Mouse (Mus musculus): Measurements from ENCODE around the gene 4921507P07Rik. TPM values are rescaled to one million over a fixed set of nuclear protein-coding genes. Genes with fewer than 3 reads are reported as not detected.
A peak's percentile ranks its signal among the peaks of the same experiment; 100 is the strongest.
"Not testable (repeated sequence)": the region's sequence is repeated elsewhere in the genome, so short reads cannot be mapped to it uniquely, and the experiment has no call there.

The 4921507P07Rik gene
- polyA plus RNA-seq, 1 experiment from 2014 or later = 0.64 TPM

DNA sequence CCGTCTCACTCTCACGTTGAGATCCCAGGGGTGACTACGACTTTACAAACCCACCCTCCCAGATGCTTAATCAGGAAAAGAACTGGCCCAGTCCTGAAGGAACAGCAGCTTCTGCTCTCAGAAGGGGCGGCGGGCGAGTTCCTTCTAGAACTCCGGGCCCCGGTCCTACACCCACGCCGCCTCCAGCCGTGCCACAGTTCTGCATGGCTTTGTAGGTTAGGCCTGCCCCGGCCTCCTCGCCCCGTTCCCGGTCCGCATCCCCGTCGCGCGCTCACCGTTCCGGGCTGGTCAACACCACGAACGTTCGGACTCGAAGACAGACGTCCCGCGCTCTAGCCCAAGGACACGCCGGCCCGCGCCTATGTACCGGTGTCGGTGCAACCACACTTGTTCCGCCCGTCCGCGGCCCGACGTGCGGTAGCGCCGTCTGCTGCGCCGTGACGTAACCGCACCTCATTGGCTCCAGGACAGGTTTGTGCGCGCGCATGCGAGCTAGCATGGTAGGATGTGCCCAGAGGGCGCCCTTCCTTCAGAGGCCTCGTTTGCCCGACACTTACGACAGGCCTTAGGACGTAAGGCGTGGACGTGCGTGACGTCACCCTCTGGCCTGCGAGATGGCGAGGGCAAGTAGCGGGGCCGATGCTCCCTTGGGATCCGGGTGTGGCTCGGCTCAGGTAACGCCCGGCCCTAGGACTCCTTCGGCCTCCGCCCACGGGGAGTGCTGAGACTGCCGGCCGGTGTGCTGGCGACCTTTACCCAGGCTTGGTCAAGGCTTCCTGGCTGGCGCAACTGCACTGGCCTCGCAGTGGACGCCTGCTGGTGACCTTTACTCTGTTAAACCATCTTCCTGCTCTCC lies 30.1 kb downstream of the 4921507P07Rik start, which contains the start of gene Cycs:
TSS of gene Cycs (minus strand) at position 398 of the 856 bp plus-strand sequence.
- H3K27me3 ChIP-seq (ENCODE audit: control insufficient read depth, insufficient read depth, low read length) = no peaks in the 10 kb centered on the region
- H3K4me2 ChIP-seq (replicated peaks; ENCODE audit: low read depth) = peak within 1 kb of the TSS; percentile 82
- TF ChIP-seq EP300 (optimal IDR thresholded peaks at IDR 0.05) (no peak), CTCF (IDR thresholded peaks at IDR 0.05; ENCODE audit: low read depth) (peak; percentile 65)
- peak within 1 kb of the TSS; percentile 90 for H3K27ac ChIP-seq (replicated peaks)
- peak within 1 kb of the TSS; percentile 81 for H3K9ac ChIP-seq (ENCODE audit: low read length)
- no peaks in the 10 kb centered on the region for H3K36me3 ChIP-seq (ENCODE audit: control insufficient read depth, insufficient read depth, low read length)
- no peaks in the 10 kb centered on the region for H3K9me3 ChIP-seq (ENCODE audit: control insufficient read depth, low read length)
- ATAC-seq (ENCODE audit: low FRiP score, low TSS enrichment) (peak; percentile 98), DNase-seq (ENCODE audit: low spot score) (peak; percentile 100)
- under 1% methylated on average over 78 of the region's 78 CpGs for WGBS
- no peaks in the 10 kb centered on the region for H3K4me1 ChIP-seq (replicated peaks; ENCODE audit: control insufficient read depth, insufficient read depth)
- peak within 1 kb of the TSS; percentile 81 for H3K4me3 ChIP-seq (ENCODE audit: low read depth, low read length)

DNA sequence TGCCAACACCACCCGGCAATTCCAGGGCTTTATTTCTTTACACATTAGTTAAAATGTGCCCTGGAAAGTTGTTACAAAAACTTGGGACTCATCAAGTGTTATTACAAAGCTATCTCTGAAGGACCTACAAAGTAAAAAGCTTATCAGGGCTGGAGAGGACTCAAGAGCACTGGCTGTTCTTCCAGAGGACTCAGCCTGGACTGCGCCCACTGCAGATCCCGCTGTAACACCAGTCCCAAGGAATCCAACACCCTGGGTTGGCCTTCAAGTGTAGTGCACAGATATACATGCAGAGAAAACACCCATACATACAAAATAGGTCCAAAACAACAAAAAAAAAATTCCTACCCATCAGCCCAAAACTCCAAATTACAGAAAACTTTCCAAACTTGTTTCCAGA lies 32.8 kb downstream of the 4921507P07Rik start:
- DNase-seq (ENCODE audit: low spot score) = no peak
- 92% methylated on average over 3 of the region's 3 CpGs for whole genome bisulfite sequencing
- H3K27me3 ChIP-seq (ENCODE audit: control insufficient read depth, insufficient read depth, low read length) = no peaks in the 10 kb centered on the region
- TF ChIP-seq EP300 (optimal IDR thresholded peaks at IDR 0.05) = no peak
- no peak for TF ChIP-seq CTCF (IDR thresholded peaks at IDR 0.05; ENCODE audit: low read depth)
- ATAC-seq (ENCODE audit: low FRiP score, low TSS enrichment) = no peak
- H3K4me1 ChIP-seq (replicated peaks; ENCODE audit: control insufficient read depth, insufficient read depth) = no peaks in the 10 kb centered on the region
- H3K9ac ChIP-seq (ENCODE audit: low read length) = no peak overlapping the region
- no peak overlapping the region for H3K4me2 ChIP-seq (replicated peaks; ENCODE audit: low read depth)
- no peak overlapping the region for H3K4me3 ChIP-seq (ENCODE audit: low read depth, low read length)
- no peaks in the 10 kb centered on the region for H3K36me3 ChIP-seq (ENCODE audit: control insufficient read depth, insufficient read depth, low read length)
- H3K9me3 ChIP-seq (ENCODE audit: control insufficient read depth, low read length) = no peaks in the 10 kb centered on the region
- no peak overlapping the region for H3K27ac ChIP-seq (replicated peaks)

DNA sequence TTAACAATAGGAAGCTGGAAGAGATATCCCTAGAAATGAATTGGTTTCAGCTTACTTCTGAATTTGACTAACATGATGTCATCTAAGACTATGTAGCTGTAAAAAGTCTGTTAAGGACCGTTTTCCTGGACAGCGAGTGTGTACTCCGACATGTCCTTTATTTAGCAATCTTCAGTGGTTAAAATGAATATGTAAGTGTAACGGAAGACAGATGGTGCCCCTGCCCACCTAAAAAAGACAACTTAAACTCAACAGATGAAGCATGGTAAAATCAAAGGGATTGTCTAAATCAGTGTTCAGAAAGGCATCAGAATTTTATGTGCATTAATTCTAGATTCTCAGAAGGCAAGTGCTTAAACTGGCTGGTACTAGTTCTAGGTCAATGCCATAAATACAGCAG lies 34.0 kb downstream of the 4921507P07Rik start:
- no peak overlapping the region for H3K27ac ChIP-seq (replicated peaks)
- TF ChIP-seq CTCF (IDR thresholded peaks at IDR 0.05; ENCODE audit: low read depth) (no peak), EP300 (optimal IDR thresholded peaks at IDR 0.05) (no peak)
- WGBS = 91% methylated on average over 4 of the region's 4 CpGs
- no peaks in the 10 kb centered on the region for H3K27me3 ChIP-seq (ENCODE audit: control insufficient read depth, insufficient read depth, low read length)
- no peak for ATAC-seq (ENCODE audit: low FRiP score, low TSS enrichment)
- H3K36me3 ChIP-seq (ENCODE audit: control insufficient read depth, insufficient read depth, low read length) = no peaks in the 10 kb centered on the region
- H3K4me1 ChIP-seq (replicated peaks; ENCODE audit: control insufficient read depth, insufficient read depth) = no peaks in the 10 kb centered on the region
- no peak overlapping the region for H3K4me3 ChIP-seq (ENCODE audit: low read depth, low read length)
- H3K9me3 ChIP-seq (ENCODE audit: control insufficient read depth, low read length) = no peaks in the 10 kb centered on the region
- H3K9ac ChIP-seq (ENCODE audit: low read length) = no peak overlapping the region
- DNase-seq (ENCODE audit: low spot score) = no peak
- no peak overlapping the region for H3K4me2 ChIP-seq (replicated peaks; ENCODE audit: low read depth)

DNA sequence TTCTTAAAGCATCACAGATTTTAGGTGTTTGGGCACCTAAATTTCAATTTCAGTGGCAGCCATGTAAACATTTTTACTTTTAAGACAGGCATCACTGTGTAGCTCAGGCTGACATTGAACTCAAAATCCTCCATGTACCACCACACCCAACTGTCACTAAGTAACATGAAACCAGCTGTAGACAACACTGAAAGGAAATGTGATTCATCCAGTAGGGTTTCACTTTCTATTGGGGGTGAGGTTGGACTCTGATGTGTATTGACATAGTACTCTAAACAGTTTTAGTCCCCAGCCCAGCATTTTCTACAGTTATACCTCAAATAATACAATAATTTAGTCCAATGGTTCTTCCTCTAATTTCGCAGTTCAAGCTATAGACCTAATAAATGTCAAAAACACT lies 35.7 kb downstream of the 4921507P07Rik start:
- DNase-seq (ENCODE audit: low spot score) (no peak), ATAC-seq (ENCODE audit: low FRiP score, low TSS enrichment) (peak; percentile 72; the same call in 1 of the 2 replicates)
- H3K36me3 ChIP-seq (ENCODE audit: control insufficient read depth, insufficient read depth, low read length) = no peaks in the 10 kb centered on the region
- no peaks in the 10 kb centered on the region for H3K9me3 ChIP-seq (ENCODE audit: control insufficient read depth, low read length)
- no peaks in the 10 kb centered on the region for H3K4me1 ChIP-seq (replicated peaks; ENCODE audit: control insufficient read depth, insufficient read depth)
- H3K4me2 ChIP-seq (replicated peaks; ENCODE audit: low read depth) = no peak overlapping the region
- no peak overlapping the region for H3K27ac ChIP-seq (replicated peaks)
- H3K4me3 ChIP-seq (ENCODE audit: low read depth, low read length) = no peak overlapping the region
- H3K27me3 ChIP-seq (ENCODE audit: control insufficient read depth, insufficient read depth, low read length) = no peaks in the 10 kb centered on the region
- TF ChIP-seq CTCF (IDR thresholded peaks at IDR 0.05; ENCODE audit: low read depth) = no peak
- no peak overlapping the region for H3K9ac ChIP-seq (ENCODE audit: low read length)
- 91% methylated on average over 1 of the region's 1 CpGs for WGBS

DNA sequence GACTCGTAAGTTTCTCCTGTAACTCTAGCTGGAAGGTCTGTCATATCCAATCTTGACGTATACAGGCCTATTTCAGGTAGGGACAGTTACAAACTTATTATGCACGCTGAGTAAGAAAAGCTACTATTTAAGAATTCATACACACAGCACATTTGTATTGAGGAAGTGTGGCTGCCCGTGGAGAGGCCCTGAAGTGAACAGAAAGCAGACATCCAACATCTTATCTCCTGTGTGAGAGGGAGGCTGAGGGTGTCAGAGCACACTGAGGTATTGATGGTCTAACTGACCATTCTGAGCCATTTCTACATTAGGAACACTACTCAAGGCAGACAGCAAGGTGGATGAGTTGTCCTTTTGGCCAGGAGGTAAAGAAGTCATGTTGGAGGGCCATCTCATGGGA lies 37.6 kb downstream of the 4921507P07Rik start:
- Histone ChIP-seq H3K4me3 (ENCODE audit: low read depth, low read length) (no peak overlapping the region), H3K9ac (ENCODE audit: low read length) (no peak overlapping the region), H3K9me3 (ENCODE audit: control insufficient read depth, low read length) (no peaks in the 10 kb centered on the region), H3K27me3 (ENCODE audit: control insufficient read depth, insufficient read depth, low read length) (no peaks in the 10 kb centered on the region), H3K4me2 (replicated peaks; ENCODE audit: low read depth) (no peak overlapping the region), H3K27ac (replicated peaks) (no peak overlapping the region), H3K4me1 (replicated peaks; ENCODE audit: control insufficient read depth, insufficient read depth) (no peaks in the 10 kb centered on the region), H3K36me3 (ENCODE audit: control insufficient read depth, insufficient read depth, low read length) (no peaks in the 10 kb centered on the region)
- 82% methylated on average over 4 of the region's 4 CpGs for WGBS
- DNase-seq (ENCODE audit: low spot score) = no peak
- TF ChIP-seq CTCF (IDR thresholded peaks at IDR 0.05; ENCODE audit: low read depth) = no peak
- no peak for TF ChIP-seq EP300 (optimal IDR thresholded peaks at IDR 0.05)
- ATAC-seq (ENCODE audit: low FRiP score, low TSS enrichment) = no peak

DNA sequence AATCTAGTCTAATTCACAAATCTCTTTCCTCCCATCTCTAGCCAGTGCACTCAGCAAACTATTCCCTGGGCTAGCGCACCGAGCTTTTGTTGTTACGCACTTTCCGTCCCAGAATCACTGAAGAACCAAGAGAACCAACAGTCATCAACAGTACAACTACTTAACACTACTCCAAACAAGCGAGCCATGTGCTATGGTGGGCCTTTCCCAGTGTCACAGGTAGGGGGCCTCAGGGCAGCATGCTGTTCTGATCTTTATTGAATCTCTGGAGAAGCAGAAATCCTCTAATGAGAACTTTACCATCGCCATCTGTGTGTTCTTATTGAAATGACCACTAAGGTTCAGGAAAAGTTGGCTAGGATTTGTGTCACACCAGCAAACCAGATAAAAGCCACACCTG lies 38.9 kb downstream of the 4921507P07Rik start:
- H3K4me2 ChIP-seq (replicated peaks; ENCODE audit: low read depth) = no peak overlapping the region
- H3K27me3 ChIP-seq (ENCODE audit: control insufficient read depth, insufficient read depth, low read length) = no peaks in the 10 kb centered on the region
- H3K4me1 ChIP-seq (replicated peaks; ENCODE audit: control insufficient read depth, insufficient read depth) = no peaks in the 10 kb centered on the region; the same call in 1 of the 2 replicates
- H3K36me3 ChIP-seq (ENCODE audit: control insufficient read depth, insufficient read depth, low read length) = no peaks in the 10 kb centered on the region
- no peak overlapping the region for H3K4me3 ChIP-seq (ENCODE audit: low read depth, low read length)
- TF ChIP-seq EP300 (optimal IDR thresholded peaks at IDR 0.05) (no peak), CTCF (IDR thresholded peaks at IDR 0.05; ENCODE audit: low read depth) (peak; percentile 36)
- H3K9me3 ChIP-seq (ENCODE audit: control insufficient read depth, low read length) = no peaks in the 10 kb centered on the region
- H3K9ac ChIP-seq (ENCODE audit: low read length) = no peak overlapping the region
- DNase-seq (ENCODE audit: low spot score) (no peak), ATAC-seq (ENCODE audit: low FRiP score, low TSS enrichment) (no peak)
- no peak overlapping the region for H3K27ac ChIP-seq (replicated peaks)
- 87% methylated on average over 6 of the region's 6 CpGs for WGBS

DNA sequence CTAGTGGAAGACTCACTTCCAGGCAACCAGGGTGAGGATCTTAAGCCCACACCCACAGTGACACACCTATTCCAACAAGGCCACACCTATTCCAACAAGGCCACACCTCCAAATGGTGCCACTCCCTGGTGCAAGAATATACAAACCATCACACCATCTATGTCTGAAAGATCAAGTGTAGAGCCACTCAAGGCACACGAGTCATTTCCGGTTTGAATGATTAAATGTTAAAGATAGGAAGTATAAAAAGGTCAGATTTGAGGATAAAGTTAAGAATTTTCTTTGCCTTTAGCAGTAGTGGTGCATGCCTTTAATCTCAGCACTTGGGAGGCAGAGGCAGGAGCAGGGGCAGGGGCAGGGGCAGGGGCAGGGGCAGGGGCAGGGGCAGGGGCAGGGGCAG lies 42.2 kb downstream of the 4921507P07Rik start:
- H3K27ac ChIP-seq (replicated peaks) = not testable (repeated sequence)

More for the DNA sequence above, 42.2 kb downstream of the 4921507P07Rik start:
- not testable (repeated sequence) for DNase-seq (ENCODE audit: low spot score); H3K9me3 ChIP-seq (ENCODE audit: control insufficient read depth, low read length); H3K36me3 ChIP-seq (ENCODE audit: control insufficient read depth, insufficient read depth, low read length); H3K27me3 ChIP-seq (ENCODE audit: control insufficient read depth, insufficient read depth, low read length); H3K4me2 ChIP-seq (replicated peaks; ENCODE audit: low read depth); H3K4me3 ChIP-seq (ENCODE audit: low read depth, low read length); H3K9ac ChIP-seq (ENCODE audit: low read length); H3K4me1 ChIP-seq (replicated peaks; ENCODE audit: control insufficient read depth, insufficient read depth); ATAC-seq (ENCODE audit: low FRiP score, low TSS enrichment)
- WGBS = 60% methylated on average over 2 of the region's 2 CpGs

Data from stomach, postnatal 0 days (tissue).